Mouse (Mus musculus): Measurements from ENCODE around the gene A430005L14Rik.

- no peak for TF ChIP-seq POLR2A (IDR thresholded peaks at IDR 0.05; ENCODE audit: extremely low read depth, insufficient read depth, low read length)
- no peak for TF ChIP-seq CTCF (IDR thresholded peaks at IDR 0.05; ENCODE audit: extremely low read depth, insufficient read depth, low read length)
Observed at GRCm38 (mm10) chr4:153945741-153946140, 11.3 kb upstream of the A430005L14Rik start.
